Mouse (Mus musculus) frontal cortex, postnatal 36 days (tissue): ENCODE measurements around the gene Jagn1.

Experiments used
- DNase-seq, 2 experiments: peaks; one replicate each; pipeline ENCODE4 v3.0.0; 2022; ENCODE audit warnings: low spot score in 2 of 2

Gene Jagn1

DNA sequence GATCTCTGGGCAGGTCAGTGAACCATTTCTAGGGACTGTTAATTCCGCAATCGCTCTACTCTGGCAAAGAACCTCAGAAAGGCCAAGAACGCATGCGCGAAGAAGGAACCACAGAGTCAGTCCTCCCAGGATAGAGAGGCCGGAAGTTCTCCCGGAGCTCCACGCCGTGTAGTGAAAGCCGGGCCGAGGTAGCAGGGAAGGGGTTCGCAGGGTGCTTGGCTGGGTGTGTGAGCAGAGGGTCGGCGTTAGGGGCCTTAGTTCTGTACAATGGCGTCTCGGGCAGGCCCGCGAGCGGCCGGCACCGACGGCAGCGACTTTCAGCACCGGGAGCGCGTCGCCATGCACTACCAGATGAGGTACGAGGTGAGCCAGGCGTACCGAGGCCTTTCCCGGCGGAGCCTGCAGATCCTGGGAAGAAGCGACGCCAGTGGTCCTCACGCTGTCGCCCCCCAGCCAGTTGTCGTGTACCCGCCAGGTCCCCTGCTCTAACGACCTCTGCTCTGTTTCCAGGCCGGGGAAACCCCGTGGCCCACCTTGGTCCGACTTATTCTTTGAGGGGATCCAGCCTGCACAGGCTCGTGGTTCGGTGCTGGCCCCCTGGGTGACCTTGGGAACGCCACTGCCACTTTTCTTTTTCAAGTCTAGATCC, at the start of gene Jagn1:
Jagn1 (plus strand) TSS at position 128 of the 649 bp plus-strand sequence.
- DNase-seq = peak; percentile 92 to 95

DNA sequence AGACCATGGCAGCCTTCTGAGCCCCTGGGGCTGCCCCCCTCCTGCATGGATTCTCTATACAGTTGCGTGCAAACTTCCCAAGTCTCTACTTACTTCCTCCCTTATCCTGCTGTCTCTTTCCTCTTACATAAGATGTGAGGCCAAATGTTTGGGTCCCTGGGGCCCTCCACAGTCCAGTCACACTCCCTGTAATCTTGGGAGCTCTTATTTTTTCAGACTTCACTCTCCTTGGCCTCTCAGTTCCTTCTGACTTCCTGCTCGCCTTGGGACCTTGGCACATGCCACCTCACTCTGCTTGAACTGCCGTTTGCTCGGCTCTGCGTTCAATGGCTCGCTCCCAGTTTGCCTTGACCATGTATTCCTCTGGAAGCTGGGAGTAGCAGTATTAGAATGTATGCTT, 48.4 kb upstream of the Jagn1 start:
- no peak for DNase-seq

GRCm38 (mm10) chr6:113394811-113395210, 47.6 kb upstream of the Jagn1 start:
- no peak for DNase-seq

DNA sequence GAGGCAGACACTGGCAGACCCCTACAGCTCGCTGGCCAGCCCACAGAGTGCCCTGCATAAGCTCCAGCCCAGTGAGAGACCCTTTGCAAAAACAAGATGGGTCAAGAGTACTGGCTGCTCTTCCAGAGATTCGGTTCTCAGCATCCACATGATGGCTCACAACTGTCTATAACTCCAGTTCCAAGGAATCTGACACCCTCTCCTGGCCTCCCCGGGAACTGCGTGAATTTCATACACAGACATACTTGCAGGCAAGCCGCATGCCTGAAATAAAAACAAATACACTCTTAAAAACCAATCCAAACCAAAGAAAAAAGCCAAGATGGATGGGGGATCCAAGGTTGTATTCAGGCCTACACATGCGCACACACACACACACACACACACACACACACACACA, 46.9 kb upstream of the Jagn1 start:
- no peak for DNase-seq

- DNase-seq = no peak
Observed at GRCm38 (mm10) chr6:113396270-113397030, 45.9 kb upstream of the Jagn1 start.

- DNase-seq = peak; percentile 48 to 49
Observed at GRCm38 (mm10) chr6:113402094-113402493, 40.3 kb upstream of the Jagn1 start.

GRCm38 (mm10) chr6:113404649-113405448, 37.5 kb upstream of the Jagn1 start:
- no peak for DNase-seq

GRCm38 (mm10) chr6:113405483-113405882, 36.9 kb upstream of the Jagn1 start:
- DNase-seq = peak; percentile 61 to 73

- no peak for DNase-seq
Observed at GRCm38 (mm10) chr6:113406683-113407082, 35.7 kb upstream of the Jagn1 start.

DNA sequence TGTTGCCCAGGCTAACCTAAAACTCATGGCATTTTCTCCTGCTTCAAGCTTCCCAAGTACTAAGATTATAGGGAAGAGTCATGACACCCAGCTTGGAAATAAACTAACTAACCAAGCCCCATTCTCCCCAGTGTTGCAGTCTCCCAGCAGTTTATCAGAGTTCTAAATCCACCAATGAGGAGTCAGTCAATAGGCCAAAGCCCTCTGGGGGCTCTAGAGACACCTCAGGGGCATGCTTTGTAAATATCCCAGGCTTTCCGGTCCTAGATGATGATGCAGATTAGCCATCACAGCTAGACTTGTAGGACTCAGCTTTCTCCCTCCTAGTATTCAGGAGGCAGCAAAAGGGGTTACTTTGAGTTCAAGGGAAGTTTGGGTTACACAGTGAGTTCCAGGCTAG, 32.4 kb upstream of the Jagn1 start:
- DNase-seq = no peak

GRCm38 (mm10) chr6:113416416-113416815, 26.0 kb upstream of the Jagn1 start:
- no peak for DNase-seq

GRCm38 (mm10) chr6:113418441-113419198, 23.7 kb upstream of the Jagn1 start:
- peak in 1 of 2 experiments; percentile 36 for DNase-seq

GRCm38 (mm10) chr6:113419199-113419587, 23.2 kb upstream of the Jagn1 start, which contains the start of gene Rpusd3:
Gene Rpusd3, minus strand, starts transcription at chr6:113419340.
- DNase-seq = peak; percentile 96 to 99

DNA sequence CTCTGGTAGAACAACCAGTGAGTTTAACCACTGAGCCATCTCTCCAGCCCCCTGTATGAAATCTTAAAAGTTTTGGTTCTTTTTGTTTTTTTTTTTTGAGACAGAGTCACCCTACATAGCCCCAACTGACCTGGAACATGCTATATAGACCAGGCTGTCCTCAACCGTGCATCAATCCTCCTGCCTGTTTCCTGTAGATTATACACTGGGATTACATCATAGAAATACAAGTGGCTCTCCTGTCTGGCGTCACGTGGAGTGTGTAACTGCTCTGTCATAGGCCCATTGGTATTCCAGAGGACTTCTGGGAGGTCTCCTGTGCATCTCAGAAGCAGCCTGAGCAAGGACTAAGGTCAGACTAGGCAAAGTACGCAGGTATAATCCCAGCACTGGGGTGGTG, 19.4 kb upstream of the Jagn1 start:
- no peak for DNase-seq

DNA sequence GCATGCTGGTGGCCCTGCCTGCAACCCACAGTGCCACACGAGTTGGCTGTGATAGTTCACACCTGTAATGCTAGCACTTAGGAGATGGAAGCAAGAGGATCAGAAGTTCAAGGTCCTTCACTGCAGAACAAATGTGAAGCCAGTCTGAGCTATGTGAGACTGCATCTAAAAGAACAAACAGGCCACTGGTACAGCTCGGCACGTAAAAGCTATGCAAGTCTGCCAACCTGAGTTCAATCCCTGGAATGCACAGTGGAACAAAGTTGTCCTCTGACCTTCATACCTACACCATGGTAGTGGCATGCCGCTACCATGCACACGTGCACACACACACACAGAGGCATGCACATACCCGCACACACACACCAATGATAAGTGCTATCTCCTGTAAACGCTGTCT, 18.2 kb upstream of the Jagn1 start:
- no peak for DNase-seq

- no peak for DNase-seq
Observed at GRCm38 (mm10) chr6:113426696-113427095, 15.7 kb upstream of the Jagn1 start.

- no peak for DNase-seq
Observed at GRCm38 (mm10) chr6:113427397-113427796, 15.0 kb upstream of the Jagn1 start.

DNA sequence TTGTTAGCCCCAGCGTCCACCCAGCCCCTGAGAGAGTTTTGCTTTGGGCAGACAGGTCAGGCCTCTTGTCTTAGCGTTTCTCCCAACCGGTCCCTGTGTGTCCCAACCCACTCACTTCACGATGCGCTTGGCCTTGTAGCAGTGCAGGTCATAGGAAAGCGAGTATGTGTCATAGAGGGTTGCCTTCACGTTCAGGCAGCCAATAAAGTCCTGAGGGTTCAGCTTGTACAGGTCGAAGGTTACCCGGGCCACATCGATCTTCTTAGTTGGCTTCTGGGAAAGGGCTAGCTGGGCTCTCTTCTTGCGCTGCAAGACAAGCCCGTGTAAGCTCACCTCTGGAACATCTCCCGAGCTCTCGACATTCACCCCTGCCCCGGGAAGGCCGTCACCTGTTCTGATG, 14.4 kb upstream of the Jagn1 start:
- DNase-seq = no peak

GRCm38 (mm10) chr6:113429965-113430364, 12.4 kb upstream of the Jagn1 start:
- DNase-seq = no peak

DNA sequence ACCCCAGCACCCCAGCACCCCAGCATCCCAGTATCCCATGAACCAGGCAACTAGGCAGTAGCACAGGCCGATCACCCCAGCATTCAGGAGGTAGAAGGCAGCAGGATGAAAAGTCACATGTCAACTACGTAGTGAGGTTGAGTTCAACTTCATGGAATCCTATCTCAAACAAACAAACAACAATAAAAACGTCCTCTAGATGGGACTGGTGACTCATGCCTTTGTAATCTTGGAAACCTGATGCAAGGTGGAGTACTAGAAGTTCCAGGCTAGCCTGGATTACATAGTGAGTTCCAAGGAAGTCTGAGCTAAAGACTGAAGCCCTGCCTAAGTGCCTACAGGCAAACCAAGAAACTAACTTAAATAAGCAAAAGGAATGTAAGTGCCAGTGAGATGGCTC, 11.5 kb upstream of the Jagn1 start:
- DNase-seq = no peak

DNA sequence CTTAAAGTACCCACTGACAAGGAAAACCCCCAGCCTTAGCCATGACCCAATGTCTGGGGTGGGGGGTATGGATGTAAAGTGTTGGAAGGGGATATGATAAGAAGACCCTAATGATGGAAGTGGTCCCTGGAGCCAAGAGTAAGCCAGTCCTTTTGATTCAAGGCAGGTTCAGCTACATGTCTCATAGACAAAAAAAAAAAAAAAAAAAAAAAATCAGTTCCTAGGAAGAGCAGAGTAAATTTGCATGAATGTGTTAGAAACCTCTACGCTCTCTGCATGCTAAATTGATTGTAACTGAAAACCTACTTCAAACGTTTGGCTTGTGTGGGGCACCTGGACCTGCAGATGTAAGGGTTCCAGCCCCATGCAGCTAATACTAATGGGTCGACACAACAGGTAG, 10.6 kb upstream of the Jagn1 start:
- DNase-seq = no peak

- DNase-seq = no peak
Observed at GRCm38 (mm10) chr6:113433661-113434060, 8.7 kb upstream of the Jagn1 start.
